Mouse (Mus musculus) spleen, adult 12 weeks (tissue): ENCODE measurements around the gene Yipf1.

Experiments
- DNase-seq: peaks from one replicate; pipeline ENCODE4 v3.0.0; 2022; ENCODE audit warnings: low spot score

Yipf1 gene

DNA sequence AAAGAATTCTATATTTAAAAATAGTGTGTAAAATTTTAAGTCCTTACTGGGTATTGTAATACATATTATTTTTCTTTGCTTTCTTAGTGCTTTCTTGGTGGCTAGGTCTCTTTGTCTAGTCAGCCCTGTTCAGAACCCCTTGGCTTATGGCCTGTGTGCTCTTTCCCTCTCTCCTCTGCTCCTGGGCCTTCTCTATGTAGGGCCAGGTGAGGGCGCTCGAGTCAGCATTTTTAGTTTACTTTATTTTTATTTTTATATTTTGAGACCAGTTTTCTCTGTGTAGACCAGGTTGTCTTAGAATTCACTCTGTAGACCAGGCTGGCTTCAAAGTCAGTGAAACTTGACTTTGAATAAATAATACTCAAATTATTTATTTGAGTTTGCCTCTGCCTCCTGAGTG lies 58.1 kb downstream of the Yipf1 start:
- DNase-seq, result no peak

DNA sequence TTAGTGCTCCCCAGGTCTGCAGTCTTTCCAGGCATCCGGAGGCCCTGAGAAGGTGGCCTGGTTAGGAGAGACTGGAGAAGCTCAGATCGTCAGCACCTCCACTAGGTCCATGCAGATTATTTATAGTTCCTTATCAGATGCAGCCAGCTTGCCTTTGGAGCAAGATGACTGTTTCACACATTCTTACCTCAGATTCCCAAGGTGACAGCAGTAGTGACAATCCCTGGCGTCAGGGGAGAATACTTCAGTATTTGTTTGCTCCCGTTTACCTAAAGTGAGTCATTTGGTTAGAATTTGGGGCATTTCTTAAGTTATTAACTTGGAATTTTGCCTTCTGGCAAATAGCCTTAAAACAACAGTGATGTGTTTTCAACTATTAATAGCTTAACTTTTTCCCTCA lies 60.5 kb downstream of the Yipf1 start:
- no peak for DNase-seq

DNA sequence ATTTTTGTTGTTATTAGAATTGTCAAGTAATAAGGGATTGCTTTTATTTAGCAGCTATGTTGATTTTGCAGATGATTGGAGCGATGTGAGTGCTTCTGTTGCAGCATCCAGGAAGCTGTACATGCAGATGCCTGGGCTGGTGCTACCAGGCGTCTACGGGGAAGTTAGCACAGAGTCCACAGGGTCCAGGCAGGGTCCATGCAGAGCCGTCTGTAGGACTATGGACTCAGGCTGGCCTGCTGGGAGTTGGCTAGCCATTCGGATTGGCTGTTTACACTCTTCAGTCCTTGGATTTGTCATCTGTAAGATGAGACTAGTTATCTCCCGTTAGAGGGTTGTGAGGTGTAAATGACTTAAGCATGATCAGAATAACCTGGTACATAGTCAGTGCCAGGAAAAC lies 64.8 kb downstream of the Yipf1 start:
- DNase-seq, result no peak

DNA sequence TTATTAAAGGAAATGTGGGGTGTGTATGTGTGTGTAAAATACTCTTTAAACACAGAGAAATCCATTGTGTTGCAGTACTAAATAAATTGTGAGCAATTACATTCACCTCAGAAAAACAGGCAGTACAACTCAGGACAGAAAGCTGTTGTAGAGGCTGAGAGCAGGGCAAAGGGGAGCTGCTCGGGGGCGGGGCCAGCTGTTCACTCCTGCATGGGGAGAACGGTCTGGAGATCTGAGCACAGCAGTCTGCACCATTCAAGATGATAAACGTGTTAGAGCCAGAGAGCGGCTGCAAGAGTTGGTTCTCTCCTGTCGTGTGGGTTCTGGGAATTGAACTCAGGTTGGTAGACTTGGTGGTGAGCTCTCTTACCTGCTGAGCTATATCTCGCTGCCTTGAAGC lies 66.7 kb downstream of the Yipf1 start:
- DNase-seq, result no peak

DNA sequence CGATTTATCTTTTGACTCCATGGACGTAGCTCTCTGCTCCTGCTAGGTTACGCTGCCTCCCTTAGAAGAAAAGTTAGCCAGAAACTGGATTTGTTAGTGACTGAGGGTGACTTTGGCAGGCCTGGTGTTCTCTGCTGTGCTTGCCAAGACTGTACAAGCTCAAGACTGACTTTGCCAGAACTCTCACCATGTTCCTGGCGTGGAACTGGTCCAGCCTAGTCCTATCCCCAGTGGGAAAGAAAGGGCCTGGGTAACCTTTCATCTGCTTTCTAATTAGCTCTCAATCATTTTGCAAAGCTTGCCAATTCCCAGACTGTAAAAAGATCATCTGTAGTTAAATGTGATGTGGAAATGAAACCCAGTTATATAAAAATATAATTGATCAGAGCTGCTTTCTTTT lies 72.9 kb downstream of the Yipf1 start:
- DNase-seq, result no peak

DNA sequence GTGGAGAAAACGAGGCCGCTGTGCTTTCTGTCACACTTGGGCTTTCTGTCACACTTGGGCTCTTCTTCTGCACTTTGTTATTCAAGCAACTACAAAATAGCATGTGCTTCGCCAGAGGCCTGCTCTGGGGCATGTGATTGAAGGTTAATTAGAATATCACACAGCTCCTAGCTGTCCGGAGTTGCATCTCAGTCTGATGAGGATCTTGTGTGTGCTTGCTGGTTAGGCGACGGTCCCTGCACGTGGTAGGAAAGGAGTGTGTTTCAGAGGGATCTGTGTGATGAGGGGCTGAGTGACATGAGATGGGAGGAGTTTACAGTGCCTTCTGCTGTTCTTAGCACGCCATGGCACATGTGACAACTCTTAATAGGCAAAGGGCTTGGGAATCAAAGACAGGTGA lies 73.3 kb downstream of the Yipf1 start:
- DNase-seq, result no peak

DNA sequence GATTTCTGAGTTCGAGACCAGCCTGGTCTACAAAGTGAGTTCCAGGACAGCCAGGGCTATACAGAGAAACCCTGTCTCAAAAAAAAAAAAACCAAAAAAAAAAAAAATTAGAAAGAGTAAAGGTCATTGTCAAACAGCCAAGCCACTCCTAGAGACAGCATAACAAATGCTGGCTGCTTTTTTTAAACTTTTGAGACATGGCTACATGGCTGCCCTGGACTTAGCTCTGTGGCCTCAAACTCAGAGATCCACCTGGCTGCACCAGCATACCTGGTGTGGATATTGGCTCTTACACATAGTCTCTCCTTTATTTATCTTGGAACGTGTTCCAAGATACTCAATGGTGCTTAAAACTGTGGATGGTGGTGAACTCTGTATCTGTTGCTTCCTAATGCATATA lies 74.1 kb downstream of the Yipf1 start:
- DNase-seq, result no peak

DNA sequence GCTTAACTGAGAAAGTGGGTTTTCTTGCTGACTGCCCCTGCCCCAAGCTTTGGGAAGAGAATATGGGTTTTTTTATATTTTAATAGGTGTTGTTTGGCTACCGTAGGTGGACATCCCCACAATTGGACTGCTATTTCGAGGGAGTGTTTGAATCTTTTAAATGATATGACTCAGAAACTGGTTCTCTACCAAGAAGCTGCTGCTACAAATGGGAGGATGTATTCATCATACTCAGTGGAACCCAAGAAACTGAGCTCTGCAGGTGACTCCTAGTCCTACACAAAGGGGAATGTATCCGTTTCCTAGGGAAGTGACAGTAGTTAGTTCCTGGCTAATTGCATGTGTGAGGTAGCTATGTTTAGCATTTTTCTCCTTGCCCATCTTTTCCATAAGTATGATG lies 75.2 kb downstream of the Yipf1 start:
- DNase-seq, result no peak

DNA sequence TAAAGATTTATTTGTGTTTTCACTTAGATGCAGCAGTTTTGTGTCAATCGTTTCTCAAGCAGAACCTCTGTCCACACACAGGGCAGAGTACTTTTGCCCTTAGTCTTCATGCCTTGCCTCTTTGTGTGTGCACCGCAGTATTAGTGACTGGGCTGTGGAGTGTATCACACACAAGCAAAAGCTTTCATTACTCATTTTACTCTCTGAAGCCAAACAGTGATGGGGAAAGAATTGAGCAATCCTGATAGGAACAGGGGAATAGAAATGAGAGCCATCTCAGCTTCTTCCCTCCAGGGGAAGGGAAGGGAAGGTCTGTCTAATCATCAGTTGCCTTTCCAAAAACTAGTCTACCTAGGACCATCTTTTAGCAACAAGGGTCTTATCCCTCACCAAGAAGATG lies 79.6 kb downstream of the Yipf1 start:
- DNase-seq, result no peak
